Mouse (Mus musculus): ENCODE data around the gene Rab5b.
"Not testable (repeated sequence)": the region's sequence is repeated elsewhere in the genome, so short reads cannot be mapped to it uniquely, and the experiment has no call there.

Rab5b gene

GRCm38 (mm10) chr10:128641871-128642270, 54.2 kb downstream of the Rab5b start:
- DNase-seq: peak; percentile 31

- no peak for DNase-seq
Measured at GRCm38 (mm10) chr10:128640891-128641290, 55.2 kb downstream of the Rab5b start.

- DNase-seq: no peak
Measured at GRCm38 (mm10) chr10:128639999-128640398, 56.1 kb downstream of the Rab5b start.

- no peak for DNase-seq
Measured at GRCm38 (mm10) chr10:128637011-128637410, 59.1 kb downstream of the Rab5b start.

GRCm38 (mm10) chr10:128636561-128636960, 59.5 kb downstream of the Rab5b start:
- DNase-seq: no peak

GRCm38 (mm10) chr10:128635697-128636096, 60.4 kb downstream of the Rab5b start:
- no peak for DNase-seq

GRCm38 (mm10) chr10:128631571-128631970, 64.5 kb downstream of the Rab5b start:
- DNase-seq: no peak

- not testable (repeated sequence) for DNase-seq
Measured at GRCm38 (mm10) chr10:128630306-128630705, 65.8 kb downstream of the Rab5b start.

GRCm38 (mm10) chr10:128629746-128630145, 66.3 kb downstream of the Rab5b start:
- DNase-seq: no peak

- no peak for DNase-seq
Measured at GRCm38 (mm10) chr10:128627398-128628317, 68.4 kb downstream of the Rab5b start.

Measured in kidney, postnatal 10 days (tissue).